Mouse (Mus musculus) cerebellum, adult 2 months (tissue): ENCODE measurements around the gene Lypd5. TPM values are rescaled to one million over a fixed set of nuclear protein-coding genes. Genes with fewer than 3 reads are reported as not detected.

Experiments
- DNase-seq, 2 experiments: peaks; one replicate each; pipeline ENCODE4 v3.0.0; 2021
- H3K27ac ChIP-seq: fragments of 200-500 bp; 2 replicates; pipeline ENCODE4 v1.5.1; 2012; ENCODE audit warnings: low read length, control low read depth, inconsistent platforms; ENCODE audit not compliant: insufficient read depth
- H3K27me3 ChIP-seq: fragments of 200-500 bp; 2 replicates; pipeline ENCODE4 v1.6.1; 2012; ENCODE audit warnings: inconsistent platforms, mild to moderate bottlenecking, low read length, moderate library complexity; ENCODE audit not compliant: control insufficient read depth, insufficient read depth
- H3K4me1 ChIP-seq: fragments of 200-500 bp; 2 replicates; pipeline ENCODE4 v1.6.1; 2011; ENCODE audit warnings: low read length; ENCODE audit not compliant: control insufficient read depth, insufficient read depth
- H3K4me3 ChIP-seq: fragments of 200-500 bp; replicated peaks from 2 replicates; pipeline ENCODE3; 2011; ENCODE audit warnings: mild to moderate bottlenecking, low read depth, low read length, control low read depth; ENCODE audit not compliant: insufficient read depth
- CTCF ChIP-seq: fragments of 200-500 bp; IDR thresholded peaks from 2 replicates; pipeline ENCODE4 v1.5.1; 2011; ENCODE audit warnings: low read depth, mild to moderate bottlenecking, control low read depth, low read length, moderate library complexity, borderline replicate concordance; ENCODE audit not compliant: insufficient read depth
- POLR2A ChIP-seq: fragments of 200-500 bp; IDR thresholded peaks from 2 replicates; pipeline ENCODE4 v1.6.1; 2011; ENCODE audit warnings: low read length, control low read depth, borderline replicate concordance; ENCODE audit not compliant: insufficient read depth
- WGBS: fragments of 180-500 bp; shearing (Covaris S2); methylation state at CpG from one replicate; pipeline ENCODE4 v1.1.7; 2018; 5-methylcytosine and 5-hydroxymethylcytosine counted together
- polyA plus RNA-seq: library from polyadenylated mRNA; depleted of rRNA; stranded (reverse); fragments of >200 nt; gene quantifications from 2 replicates; pipeline ENCODE4 v1.2.3, GENCODE M21; 2012

The Lypd5 gene
- polyA plus RNA-seq, 1 experiment = not detected

- WGBS = 17% methylated on average over 10 of the region's 10 CpGs
- no peak overlapping the region for H3K27ac ChIP-seq
- no peak overlapping the region for H3K4me3 ChIP-seq
- H3K27me3 ChIP-seq = no peaks in the 10 kb centered on the region
- H3K4me1 ChIP-seq = no peaks in the 10 kb centered on the region
- peak; percentile 76 to 86 for DNase-seq
- no peak for TF ChIP-seq POLR2A
- TF ChIP-seq CTCF = peak; percentile 79
Measured at GRCm38 (mm10) chr7:24364827-24365226, 15.8 kb downstream of the Lypd5 start.

DNA sequence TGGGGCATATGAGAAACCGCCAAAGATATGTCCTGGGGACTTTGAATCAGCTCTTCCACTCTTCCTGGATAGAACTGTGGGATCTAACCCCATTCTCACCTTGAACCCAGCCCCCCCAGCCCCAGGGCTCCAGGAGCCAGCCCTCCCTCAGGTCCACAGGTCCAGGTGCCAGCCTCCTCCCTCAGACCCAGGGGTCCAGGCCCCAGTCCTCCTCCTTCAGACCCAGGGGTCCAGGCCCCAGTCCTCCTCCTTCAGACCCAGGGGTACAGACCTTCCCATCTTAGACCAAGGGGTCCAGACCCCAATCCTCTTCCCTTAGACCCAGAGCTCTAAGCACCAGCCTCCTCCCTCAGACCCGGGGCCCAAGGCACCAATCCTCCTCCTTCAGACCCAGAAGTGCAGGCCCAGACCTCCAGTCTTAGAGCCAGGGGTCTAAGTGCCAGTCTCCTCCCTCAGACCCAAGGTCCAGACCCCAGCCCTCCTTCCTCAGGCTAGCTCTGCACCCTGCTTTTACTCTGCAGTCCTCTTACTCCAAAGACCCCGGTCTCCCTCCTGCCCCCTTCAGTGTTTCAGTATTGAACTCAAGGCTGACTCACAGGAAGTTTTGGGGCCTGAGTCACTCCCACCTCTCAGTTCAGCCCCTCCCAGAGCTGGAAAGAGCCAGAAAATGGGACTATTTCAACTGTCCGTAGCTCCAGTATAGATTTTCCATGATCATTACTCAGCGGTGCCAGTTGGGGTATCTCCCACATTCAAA lies 16.4 kb downstream of the Lypd5 start:
- no peaks in the 10 kb centered on the region for H3K27me3 ChIP-seq
- no peak overlapping the region for H3K4me3 ChIP-seq
- TF ChIP-seq POLR2A = no peak
- TF ChIP-seq CTCF = no peak
- no peaks in the 10 kb centered on the region for H3K4me1 ChIP-seq
- DNase-seq = no peak
- WGBS = 79% methylated on average over 5 of the region's 5 CpGs
- H3K27ac ChIP-seq = no peak overlapping the region

- WGBS = 63% methylated on average over 15 of the region's 15 CpGs
- H3K4me1 ChIP-seq = no peaks in the 10 kb centered on the region
- no peak overlapping the region for H3K4me3 ChIP-seq
- H3K27ac ChIP-seq = no peak overlapping the region
- no peaks in the 10 kb centered on the region for H3K27me3 ChIP-seq
- no peak for DNase-seq
- no peak for TF ChIP-seq POLR2A
- TF ChIP-seq CTCF = no peak
Measured at GRCm38 (mm10) chr7:24366716-24367632, 18.0 kb downstream of the Lypd5 start.

GRCm38 (mm10) chr7:24368226-24368625 lies 19.2 kb downstream of the Lypd5 start:
- peaks cover 2% of the 10 kb centered on the region for H3K4me1 ChIP-seq
- 74% methylated on average over 4 of the region's 4 CpGs for WGBS
- no peaks in the 10 kb centered on the region for H3K27me3 ChIP-seq
- TF ChIP-seq CTCF = no peak
- no peak for TF ChIP-seq POLR2A
- H3K27ac ChIP-seq = no peak overlapping the region
- H3K4me3 ChIP-seq = no peak overlapping the region
- no peak for DNase-seq

DNA sequence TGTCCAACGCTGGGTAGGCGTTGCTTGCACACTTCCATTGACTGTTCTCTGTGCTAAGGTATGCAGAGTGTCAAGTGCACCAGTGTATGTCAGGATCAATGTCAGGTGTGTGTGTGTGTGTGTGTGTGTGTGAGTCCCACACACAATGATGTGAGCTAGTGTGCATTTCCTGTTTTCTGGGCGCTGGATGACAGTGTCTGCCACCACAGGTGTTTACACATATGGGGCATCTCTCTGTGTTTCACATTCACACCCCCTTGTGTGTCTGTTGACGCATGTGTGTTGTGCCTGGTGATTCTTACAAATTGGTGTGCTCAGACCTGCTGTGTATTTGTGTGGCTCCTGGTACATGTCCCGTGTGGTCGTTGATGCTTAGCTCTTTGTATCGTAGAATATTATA lies 19.9 kb downstream of the Lypd5 start:
- H3K27ac ChIP-seq = no peak overlapping the region
- 84% methylated on average over 7 of the region's 7 CpGs for WGBS
- no peak overlapping the region for H3K4me3 ChIP-seq
- DNase-seq = no peak
- no peak for TF ChIP-seq CTCF
- TF ChIP-seq POLR2A = no peak
- H3K27me3 ChIP-seq = no peaks in the 10 kb centered on the region
- peaks cover 6% of the 10 kb centered on the region for H3K4me1 ChIP-seq

GRCm38 (mm10) chr7:24369731-24370541 lies 20.9 kb downstream of the Lypd5 start, which contains the start of gene Kcnn4:
Kcnn4 (plus strand) TSS chr7:24370263.
- no peaks in the 10 kb centered on the region for H3K27me3 ChIP-seq
- H3K27ac ChIP-seq = no peak within 1 kb of the TSS
- 29% methylated on average over 23 of the region's 23 CpGs for WGBS
- DNase-seq = no peak
- H3K4me3 ChIP-seq = no peak within 1 kb of the TSS
- no peak for TF ChIP-seq POLR2A
- no peak for TF ChIP-seq CTCF
- H3K4me1 ChIP-seq = peaks cover 6% of the 10 kb centered on the region

DNA sequence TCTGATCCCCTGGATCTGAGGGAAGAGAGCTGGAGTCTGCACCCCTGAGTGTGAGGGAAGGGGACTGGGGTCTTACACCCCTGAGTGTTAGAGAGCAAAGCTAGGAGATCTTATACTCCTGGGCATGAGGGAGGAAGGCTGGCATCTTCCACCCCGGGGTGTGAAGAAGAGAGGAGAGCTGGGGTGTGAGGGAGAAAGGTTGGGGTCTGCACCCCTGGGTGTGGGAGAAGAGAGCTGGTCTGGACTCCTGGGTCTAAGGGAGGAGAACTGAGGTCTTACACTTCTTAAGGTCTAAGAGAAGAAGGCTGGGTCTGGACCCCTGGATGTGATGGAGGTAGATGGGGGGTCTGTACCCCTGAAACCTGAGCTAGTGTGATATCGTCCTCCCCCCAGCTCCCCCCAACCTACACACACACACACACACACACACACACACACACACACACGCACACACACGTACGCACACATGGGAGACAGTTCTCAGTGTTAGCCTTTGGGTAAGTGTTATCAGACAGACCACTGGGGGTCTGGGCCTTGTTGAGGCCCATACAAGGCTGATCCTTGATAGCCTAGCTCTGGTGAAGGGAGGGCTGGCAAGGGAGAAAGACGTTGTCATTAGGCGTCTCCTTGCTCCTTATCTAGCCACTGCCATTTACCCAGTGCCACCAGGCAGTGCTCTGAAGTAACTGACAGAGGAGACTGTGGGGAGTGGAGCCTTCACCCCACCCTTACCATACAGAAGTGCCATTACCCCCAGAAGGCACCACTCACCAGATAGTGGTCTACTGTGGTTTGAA lies 22.2 kb downstream of the Lypd5 start:
- Histone ChIP-seq H3K27ac (no peak overlapping the region), H3K4me3 (no peak overlapping the region), H3K4me1 (peaks cover 6% of the 10 kb centered on the region), H3K27me3 (no peaks in the 10 kb centered on the region)
- no peak for DNase-seq
- TF ChIP-seq POLR2A (no peak), CTCF (no peak)
- 82% methylated on average over 7 of the region's 7 CpGs for WGBS
